Mouse (Mus musculus) cerebellum, adult 18-20 months (tissue): ENCODE data around the gene Tvp23a.
A peak's percentile ranks its signal among the peaks of the same experiment; 100 is the strongest.

ENCODE experiments used
- DNase-seq, 2 experiments: peaks; one replicate each; pipeline ENCODE4 v3.0.0; 2021

Tvp23a gene

DNA sequence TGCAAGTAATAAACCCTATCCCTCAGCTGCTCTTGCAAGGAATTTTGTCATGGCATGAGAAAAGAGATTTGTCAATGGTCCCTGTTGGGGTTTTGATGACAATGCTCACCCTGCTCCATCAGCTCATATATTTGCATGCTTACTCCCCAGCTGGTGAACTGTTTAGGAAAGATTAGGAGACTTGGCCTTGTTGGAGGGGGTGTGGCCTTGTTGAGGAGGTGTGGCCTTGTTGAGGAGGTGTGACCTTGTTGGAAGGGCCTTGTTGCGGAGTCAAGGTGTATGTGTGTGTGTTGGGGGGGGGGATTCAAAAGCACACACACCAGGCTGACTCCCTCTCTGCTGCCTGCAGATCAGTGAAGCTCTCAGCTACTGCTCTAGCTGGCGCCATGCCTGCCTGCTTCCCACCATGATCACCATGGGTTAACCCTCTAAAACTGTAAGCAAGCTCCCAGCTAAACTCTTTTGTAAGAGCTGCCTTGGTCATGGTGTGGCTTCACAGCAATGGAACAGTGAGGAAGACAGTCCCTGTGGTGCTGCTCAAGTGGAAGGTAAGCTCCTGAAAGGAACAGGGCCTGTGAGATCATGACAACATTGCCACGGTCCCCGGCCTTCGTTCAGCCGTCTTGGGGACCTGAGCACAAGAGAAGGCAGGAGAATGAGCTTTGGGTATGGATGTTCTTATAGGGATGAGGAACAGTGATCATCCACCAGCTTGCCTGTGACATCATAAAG, 58.4 kb downstream of the Tvp23a start:
- DNase-seq, result no peak

DNA sequence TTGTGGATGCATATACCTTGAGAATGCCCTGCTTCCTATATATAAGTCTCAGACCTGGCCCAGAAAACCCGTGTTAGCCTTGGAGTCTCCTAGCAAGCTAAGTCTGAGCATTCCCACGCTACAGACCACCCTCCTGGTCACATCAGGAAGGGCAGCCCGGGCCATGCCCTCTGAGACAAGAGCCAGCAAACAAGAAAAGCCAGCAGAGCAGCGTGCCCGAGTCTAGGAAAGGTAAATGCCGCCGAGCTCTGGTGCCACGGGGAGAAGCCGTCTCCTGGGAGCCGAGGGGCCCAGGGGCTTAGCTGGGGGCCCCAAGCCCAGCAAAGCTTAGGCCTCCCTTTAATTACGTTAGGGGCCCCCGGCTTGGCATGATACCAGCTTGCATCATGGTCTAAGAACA, 61.9 kb downstream of the Tvp23a start:
- no peak for DNase-seq

DNA sequence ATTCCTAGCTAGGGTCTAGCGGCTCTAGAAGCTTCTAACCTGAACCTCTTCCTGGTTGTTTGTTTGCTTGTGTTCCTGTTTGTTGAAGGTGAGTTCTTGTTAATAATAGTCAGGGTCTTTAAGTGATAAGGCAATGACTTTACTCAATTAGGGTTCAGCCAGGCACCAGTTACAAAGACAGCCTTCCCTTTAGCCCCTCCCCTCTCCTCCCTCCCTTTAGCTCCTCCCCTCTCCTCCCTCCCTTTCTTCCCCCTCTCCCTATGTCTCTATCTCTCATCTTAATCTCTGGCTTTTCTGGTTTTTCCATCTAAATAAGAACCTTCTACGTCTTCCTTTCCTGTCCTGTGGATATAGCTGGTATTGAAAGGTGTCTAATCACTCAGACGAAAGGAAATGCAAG, 62.6 kb downstream of the Tvp23a start:
- no peak for DNase-seq

GRCm38 (mm10) chr16:10384060-10384497, 63.1 kb downstream of the Tvp23a start:
- DNase-seq, result no peak

- no peak for DNase-seq
These were observed 67.6 kb downstream of the Tvp23a start for GRCm38 (mm10) chr16:10379531-10379930.

DNA sequence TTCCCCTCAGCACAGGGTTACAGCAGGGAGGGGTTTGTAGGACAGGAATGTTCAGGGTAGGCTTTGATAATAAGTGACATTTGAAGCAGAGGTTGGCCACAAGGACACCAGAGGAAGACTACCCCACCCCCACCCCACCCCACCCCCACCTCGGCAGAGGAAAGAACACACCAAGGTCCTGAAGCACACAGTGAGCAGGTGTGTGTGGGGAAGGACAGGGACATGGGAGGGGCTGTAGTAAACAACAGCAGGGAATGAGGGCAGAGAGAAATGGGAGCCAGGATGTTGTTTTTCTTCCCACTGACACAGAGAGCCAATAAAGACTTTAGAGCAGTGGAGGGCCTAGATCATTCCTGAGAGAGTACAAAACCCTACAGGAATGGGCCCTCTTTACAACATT, 69.9 kb downstream of the Tvp23a start:
- no peak for DNase-seq

GRCm38 (mm10) chr16:10374254-10375011, 72.7 kb downstream of the Tvp23a start:
- peak in 1 of 2 experiments; percentile 5 for DNase-seq

DNA sequence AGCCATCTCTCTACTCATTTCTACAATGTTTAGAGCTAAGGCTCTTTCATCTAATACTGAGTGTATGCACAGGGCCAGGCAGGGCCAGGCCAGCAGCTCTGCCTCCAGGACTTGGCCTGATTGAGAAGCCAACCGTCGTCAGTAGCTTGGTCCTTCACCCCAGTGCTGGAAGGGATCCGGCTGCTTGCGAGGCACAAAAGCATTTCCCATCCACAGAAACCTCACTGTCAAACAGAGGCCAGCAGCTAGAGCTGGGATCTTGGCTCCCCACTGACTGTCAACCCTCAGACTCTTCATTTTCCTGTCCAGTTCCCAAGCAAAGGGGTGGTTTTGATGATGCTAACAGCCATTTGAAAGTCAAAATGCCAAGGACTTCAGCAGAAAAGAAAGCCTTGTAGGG, 74.8 kb downstream of the Tvp23a start:
- DNase-seq, result peak; percentile 4 to 8
